Mouse (Mus musculus) embryo, embryonic 10.5 days (tissue): ENCODE results near the gene Cacng7.
"Not testable (repeated sequence)": the region's sequence is repeated elsewhere in the genome, so short reads cannot be mapped to it uniquely, and the experiment has no call there.

Source experiments
- DNase-seq: peaks from one replicate; pipeline ENCODE4 v3.0.0-alpha.2; 2015; ENCODE audit warnings: low spot score

Cacng7 gene

DNA sequence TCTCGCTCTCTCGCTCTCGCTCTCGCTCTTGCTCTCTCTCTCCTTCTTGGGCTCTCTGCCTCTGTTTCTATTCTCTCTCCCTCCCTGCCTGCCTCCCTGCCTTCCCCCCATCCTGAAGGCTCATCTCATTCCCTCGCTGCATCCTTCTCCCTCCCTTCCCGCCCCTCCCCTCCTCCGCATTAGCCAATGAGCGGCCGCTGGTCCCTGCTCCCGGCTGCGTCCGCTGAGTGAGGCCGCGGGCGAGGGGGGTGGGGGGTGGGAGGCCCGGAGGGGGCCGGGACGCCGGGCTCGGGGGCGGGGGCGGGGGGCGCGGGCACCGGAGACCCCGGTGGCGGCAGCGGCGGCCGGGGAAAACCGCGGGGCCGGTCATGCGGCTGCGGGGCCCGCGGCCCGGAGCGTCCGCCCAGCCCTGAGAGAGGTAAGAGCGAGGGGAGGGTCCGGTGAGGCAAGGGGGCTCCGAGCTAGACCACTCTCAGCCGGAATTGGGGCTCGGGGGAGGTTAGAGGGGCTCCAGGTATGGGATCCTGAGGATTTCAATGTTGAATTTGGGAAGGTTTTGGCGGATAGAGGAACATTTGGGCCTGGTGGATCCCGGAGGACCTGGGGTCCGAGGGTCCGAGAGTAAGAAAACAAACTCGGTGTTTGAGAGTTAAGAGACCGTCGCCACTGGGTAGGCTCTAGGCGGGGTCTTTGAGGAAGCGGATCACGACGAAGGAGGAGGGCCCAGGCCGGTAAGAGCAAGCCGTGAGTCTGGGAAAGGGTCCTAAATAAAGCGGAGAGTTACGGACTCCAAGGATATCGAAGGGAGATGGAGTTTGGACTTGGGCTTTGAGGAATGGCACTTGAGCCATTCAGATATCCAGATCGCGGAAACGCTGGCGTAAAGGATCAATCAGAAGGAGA is at the start of gene Cacng7:
Gene Cacng7, plus strand, starts transcription at position 337 of the 903 bp plus-strand sequence.
- peak; percentile 84 for DNase-seq

DNA sequence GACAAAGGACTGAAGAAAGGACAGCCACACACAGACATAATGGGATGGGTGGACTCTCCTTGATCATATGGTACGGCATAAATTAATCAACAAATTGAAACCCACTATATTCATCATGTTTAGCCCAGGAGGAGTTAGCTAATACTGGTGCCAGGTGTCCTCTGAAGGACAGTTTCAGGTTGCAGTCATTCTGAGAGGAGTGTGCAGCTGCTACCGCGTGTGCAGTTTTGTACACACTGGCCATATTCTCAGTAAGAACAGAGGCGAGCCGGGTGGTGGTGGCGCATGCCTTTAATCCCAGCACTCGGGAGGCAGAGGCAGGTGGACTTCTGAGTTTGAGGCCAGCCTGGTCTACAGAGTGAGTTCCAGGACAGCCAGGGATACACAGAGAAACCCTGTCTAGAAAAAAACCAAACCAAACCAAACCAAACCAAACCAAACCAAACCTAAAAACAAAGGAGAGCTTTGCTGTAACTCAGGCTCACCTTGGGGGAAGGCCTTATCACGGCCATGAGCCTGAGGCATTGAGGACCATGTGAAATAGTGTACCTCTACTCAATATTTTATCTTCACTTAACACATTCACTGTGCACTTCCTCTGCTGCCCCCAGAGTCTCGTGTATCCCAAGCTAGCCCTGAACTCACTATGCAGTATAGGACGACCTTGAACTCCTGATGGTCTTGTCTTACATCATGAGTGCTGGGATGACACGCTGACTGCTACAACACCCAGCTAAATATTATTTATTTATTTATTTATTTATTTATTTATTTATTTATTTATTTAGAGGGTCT is 49.5 kb upstream of the Cacng7 start:
- no peak for DNase-seq

DNA sequence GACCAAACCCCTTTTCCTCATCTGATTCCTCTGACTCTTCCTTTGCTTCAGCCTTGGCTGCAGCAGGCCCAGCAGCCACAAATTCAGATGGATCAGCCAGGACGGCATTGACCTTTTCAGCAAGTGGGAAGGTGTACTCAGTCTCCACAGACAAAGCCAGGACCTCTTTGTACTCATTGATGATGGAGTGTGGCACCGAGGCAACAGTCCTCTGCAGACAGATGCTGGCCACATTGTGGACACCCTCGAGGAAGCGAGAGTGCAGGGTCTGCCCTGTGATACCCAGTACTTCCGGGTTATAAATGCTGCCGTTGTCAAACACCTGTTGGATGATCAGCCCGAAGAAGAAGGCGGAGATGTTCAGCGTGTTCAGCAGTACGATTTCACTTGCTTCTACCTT is 48.2 kb upstream of the Cacng7 start:
- DNase-seq: no peak

DNA sequence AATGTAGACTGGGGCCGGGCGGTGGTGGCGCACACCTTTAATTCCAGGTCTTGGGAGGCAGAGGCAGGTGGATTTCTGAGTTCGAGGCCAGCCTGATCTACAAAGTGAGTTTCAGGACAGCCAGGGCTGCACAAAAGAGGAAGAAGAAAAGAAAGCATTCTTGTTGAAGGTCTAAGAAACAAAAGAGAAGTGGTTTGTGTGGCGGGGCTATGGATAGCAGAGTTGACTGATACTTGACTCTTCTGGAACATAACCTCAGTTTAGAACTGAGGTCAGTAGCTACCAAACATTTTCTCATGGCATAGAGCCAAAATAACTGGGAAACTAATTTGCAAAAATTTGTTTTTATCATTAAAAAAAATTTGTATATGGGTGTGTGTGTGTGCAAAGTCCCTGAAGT is 46.7 kb upstream of the Cacng7 start:
- no peak for DNase-seq

GRCm38 (mm10) chr7:3287186-3287585 is 45.6 kb upstream of the Cacng7 start:
- DNase-seq: no peak

DNA sequence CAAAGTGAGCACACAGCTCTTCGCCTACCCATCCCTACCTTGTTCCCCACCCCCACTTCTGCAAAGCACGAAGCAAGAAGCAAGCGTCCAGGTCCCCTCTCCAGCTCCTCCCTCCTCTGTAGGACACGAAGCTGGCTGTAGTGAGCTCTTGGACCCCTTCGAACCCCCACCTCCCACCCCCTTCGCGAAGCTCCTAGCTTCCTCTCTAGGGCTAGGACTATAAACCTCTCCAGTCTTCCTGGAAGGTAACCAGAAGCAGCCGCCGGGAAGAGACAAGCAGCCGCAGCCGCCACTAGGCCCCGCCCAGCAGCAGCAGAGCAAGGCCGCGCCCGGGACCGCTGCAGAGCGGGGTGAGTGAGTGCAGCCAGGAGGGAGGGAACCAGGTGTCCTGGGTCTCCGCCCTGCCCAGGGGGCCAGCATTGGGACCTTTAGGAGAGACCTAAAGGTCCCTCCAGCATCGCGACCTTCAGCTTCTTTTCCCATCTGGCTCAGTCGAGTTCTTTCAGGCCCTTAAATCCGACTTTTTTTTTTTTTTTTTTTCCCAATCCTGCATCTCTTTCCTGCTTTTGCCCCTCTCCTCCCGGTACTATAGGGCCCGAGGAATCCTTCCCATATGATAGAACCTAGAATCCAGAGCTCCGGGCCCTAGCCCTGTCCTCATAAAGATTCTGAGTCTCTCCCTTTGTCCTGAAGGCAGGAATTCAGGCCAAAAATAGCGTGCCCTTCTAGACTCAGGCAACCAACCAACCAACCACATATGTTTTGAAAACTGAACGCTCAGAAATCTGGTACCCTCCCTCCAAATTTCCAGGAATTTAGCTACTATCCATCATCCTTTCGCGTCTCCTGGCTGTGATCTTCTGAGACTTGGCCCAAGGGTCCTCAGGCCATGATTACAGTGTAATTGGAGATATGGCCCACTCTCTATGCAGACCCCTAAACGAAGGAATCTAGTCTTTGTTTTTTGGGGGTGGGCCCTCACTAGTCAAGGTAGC is 43.5 kb upstream of the Cacng7 start, which contains the start of the genes Myadm and Prkcg:
Gene Myadm, plus strand, starts transcription at position 105 of the 995 bp plus-strand sequence.
Gene Prkcg, plus strand, starts transcription at position 204 of the 995 bp plus-strand sequence.
- peak; percentile 81 for DNase-seq

- DNase-seq: peak; percentile 99
These were observed 42.3 kb upstream of the Cacng7 start for GRCm38 (mm10) chr7:3290257-3291033.

DNA sequence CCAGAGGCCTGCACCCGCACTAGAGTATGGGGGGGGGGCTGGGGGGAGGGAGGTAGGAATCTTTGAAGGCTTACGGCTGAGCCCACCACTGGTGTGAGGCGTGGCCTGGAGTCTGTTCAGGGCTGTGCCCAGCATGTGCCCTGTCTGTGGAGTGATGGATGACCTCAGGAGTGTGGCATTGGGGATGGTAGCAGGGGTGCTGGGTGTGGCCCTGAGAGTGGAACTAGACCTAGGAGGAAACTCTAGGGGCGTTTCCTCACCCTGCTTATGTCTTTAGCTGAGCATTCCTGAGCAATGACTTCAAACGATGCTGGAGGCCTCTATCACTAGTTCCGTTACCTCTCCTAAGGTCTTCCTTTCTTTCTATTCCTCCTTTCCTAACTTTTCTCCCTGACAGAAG is 41.6 kb upstream of the Cacng7 start:
- peak; percentile 39 for DNase-seq

DNA sequence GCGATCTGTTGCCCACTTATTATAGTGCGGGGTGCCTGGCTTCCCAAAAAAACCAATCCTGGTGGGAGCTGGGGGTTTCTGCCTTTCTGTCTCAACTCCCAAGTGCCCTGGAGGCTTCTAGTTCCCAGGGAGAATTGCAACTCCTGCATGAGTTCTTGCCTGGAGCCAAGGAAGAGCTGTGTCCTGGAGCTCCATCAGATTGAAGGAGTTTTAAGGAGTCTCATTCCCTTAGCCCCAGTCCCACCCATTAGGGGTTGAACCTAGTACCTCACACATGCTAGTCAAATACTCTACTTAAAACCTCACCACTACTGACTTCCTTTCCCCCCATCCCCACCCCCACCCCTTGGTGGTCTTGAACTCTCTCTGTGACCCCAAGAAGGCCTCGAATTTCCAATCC is 41.0 kb upstream of the Cacng7 start:
- no peak for DNase-seq

DNA sequence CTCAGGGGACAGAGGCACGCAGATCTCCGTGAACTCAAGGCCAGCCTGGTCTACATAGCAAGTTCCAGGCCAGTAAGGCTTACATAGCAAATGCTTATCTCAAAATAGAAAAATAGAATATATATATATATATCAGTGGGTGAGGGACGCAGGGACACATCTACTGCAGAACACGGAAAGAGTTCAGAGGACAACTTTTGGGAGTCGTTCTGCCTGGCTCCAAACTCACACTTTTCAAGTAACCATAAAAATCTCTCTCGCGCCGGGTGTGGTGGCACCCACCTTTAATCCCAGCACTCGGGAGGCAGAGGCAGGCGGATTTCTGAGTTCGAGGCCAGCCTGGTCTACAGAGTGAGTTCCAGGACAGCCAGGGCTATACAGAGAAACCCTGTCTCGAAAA is 40.5 kb upstream of the Cacng7 start:
- not testable (repeated sequence) for DNase-seq

DNA sequence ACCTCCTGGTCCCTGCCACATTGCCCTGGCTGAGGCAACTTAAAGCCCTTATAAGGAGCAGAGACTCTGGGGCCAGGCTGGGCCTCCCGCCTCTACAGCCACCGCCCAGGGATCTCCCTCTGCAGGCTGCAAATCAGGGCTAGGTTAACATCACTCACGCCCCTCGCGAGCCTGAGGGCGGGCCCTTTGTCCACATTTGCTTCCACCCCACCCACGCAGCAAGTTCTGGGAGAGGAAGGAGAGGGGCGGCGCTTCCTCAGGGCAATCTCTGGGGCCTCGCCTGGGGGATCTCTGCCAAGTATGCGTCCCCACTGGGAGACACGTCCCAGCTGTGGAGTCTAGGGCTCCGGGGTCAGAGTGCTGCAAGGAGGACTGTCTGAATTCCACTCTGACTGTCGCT is 40.0 kb upstream of the Cacng7 start:
- peak; percentile 84 for DNase-seq

DNA sequence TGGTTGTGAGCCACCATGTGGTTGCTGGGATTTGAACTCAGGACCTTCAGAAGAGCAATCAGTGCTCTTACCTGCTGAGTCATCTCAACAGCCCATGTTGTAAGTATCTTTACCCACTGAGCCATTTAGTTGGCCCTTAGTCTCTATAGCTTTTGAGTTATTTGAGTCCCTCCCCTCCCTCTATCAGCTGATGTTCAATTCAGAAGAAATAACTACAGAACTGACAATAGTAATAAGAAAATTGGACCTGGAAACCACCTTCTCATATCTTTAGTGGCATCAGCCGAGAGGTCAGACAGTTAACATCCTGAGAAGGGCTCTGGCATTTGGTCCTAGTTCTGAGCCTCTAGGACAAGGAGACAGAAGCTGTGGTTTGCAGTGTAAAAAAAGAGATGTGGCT is 38.0 kb upstream of the Cacng7 start:
- no peak for DNase-seq

- no peak for DNase-seq
These were observed 37.2 kb upstream of the Cacng7 start for GRCm38 (mm10) chr7:3295321-3296110.

GRCm38 (mm10) chr7:3296711-3297110 is 36.0 kb upstream of the Cacng7 start:
- DNase-seq: no peak

- DNase-seq: peak; percentile 22
These were observed 32.7 kb upstream of the Cacng7 start for GRCm38 (mm10) chr7:3299941-3300617.

- DNase-seq: no peak
These were observed 31.7 kb upstream of the Cacng7 start for GRCm38 (mm10) chr7:3300891-3301627.

DNA sequence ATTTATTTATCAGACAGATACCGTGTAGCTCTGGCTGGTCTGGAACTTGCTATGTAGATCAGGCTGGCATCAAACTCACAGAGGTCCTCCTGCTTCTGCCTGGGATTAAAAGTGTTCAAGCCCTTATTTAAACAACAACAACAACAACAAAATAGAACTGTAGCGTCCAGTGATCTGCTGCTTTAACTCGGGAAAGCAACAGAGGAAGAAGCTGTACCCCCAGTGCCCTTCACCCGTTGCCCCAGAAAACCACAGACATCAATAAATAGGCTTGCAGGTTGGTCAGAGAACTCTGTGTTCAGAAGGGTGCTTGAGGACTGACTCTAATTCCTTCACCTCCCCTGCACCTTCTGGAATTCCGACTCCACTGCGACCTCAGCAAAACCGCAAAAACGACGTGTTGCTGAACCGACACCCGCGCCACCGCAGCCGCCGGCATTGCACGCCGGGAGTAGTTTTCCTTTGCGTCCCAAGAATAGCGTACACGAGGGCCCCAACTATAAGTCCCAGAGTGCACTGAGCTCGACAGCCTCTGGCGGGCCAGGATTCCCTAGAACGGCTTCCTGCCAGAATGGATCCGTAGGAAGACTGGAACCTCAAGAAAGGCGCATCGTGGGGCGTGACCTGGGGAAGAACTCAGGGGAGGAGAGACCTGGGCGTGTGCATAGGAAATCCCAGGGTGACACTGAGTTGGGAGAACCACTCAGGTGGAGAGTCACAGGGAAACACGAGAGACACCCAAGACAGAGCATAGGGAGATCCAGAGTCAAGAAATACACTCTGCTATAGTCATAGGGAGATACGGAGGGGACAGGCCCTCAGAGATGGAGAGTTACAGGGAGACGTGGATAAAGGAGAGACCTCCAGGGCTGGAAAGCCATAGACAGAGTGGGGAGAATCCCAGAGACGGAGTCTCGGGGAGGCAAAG is 30.9 kb upstream of the Cacng7 start:
- DNase-seq: peak; percentile 45
